Mouse (Mus musculus): ENCODE results near the gene Nol12.
A peak's percentile ranks its signal among the peaks of the same experiment; 100 is the strongest.

The Nol12 gene

GRCm38 (mm10) chr15:78916052-78916826, 18.5 kb upstream of the Nol12 start:
- DNase-seq (ENCODE audit: low read depth, low spot score) = peak; percentile 80

GRCm38 (mm10) chr15:78918126-78918525, 16.6 kb upstream of the Nol12 start:
- DNase-seq (ENCODE audit: low read depth, low spot score) = no peak

DNA sequence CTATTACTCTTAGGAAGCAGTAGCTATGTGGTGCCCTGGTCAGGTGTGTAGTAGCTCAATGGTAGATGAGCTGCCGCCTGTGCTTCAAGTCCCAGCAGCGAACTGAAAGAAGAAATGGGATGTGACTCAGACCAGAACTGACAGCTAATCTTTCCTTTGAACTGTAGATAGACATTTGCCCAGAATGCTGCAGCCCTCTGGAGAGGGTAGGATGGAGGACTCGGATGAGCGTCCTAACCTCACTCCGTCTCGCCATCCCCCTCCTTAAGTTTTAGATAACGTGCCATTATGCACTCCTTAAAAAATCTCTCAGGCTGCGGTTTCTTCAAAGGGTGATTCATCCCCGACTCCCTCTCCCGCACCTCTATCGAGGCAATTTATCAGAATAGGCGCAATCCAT, 14.8 kb upstream of the Nol12 start:
- DNase-seq (ENCODE audit: low read depth, low spot score) = no peak

DNA sequence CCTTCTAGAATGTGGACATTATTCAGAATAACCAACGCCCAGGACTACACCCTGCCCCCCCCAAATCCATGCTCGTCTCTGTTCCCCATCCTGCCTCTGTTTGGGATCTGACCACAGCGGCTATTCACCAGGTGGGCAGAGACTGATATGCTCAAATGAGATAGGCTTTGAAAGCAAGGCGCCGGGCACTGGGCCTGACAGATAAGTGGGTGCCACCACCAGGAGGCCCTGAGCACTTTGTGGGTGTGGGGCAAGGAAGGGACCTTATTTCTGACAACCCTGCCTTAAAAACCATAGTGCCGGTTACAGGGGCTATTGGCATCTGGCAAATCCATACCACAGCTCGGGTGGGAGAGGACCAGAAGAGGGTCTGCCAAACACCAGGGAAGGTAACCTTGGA, 12.0 kb upstream of the Nol12 start:
- no peak for DNase-seq (ENCODE audit: low read depth, low spot score)

DNA sequence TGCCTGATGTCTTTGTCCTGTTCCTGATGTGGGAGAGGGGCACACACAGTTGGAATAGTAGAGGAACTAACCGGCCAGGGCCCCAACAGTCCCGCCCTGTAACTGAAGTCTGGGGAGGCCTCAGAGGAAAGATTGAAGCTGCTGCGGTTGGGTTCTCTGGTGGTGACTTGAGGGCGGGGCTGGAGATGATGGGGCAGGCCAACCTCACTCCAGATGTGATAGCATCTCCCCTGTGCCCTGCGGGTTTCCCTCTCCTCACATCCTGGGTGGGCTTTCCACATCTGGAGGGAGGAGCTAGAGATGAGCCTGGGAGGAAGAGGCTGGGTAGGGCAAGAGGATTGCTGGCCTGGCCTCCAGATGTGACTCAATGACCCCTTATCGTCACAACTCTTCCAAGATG, 11.1 kb upstream of the Nol12 start:
- DNase-seq (ENCODE audit: low read depth, low spot score) = no peak

DNA sequence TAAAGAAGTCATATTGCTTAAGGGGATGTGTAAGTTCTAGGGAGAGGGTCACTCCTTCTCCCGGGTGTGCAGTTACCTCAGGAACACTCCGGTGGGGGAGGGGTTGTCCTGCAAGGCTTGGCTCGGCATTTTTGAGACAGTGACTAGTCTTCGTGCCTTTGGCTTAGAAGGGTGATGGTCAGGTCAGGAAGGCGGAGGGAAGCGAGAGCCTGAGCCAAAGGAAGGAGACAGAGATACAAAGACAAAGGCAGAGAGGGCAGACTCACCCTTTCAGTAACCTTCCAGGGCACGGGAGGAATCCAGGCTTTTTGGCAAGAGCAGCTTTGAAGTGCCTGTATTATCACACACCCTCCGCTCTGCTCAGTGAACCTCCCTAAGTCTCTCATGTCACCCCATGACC, 9.6 kb upstream of the Nol12 start:
- DNase-seq (ENCODE audit: low read depth, low spot score) = no peak

GRCm38 (mm10) chr15:78926021-78926919, 8.5 kb upstream of the Nol12 start, which contains the start of gene Lgals1:
Gene Lgals1 (plus strand): TSS chr15:78926725.
- peak; percentile 79 for DNase-seq (ENCODE audit: low read depth, low spot score)

- peak; percentile 35 for DNase-seq (ENCODE audit: low read depth, low spot score)
Observed at GRCm38 (mm10) chr15:78927021-78927787, 7.5 kb upstream of the Nol12 start.

GRCm38 (mm10) chr15:78927788-78928457, 6.8 kb upstream of the Nol12 start:
- DNase-seq (ENCODE audit: low read depth, low spot score) = peak; percentile 86

- DNase-seq (ENCODE audit: low read depth, low spot score) = no peak
Observed at GRCm38 (mm10) chr15:78928539-78928938, 6.2 kb upstream of the Nol12 start.

DNA sequence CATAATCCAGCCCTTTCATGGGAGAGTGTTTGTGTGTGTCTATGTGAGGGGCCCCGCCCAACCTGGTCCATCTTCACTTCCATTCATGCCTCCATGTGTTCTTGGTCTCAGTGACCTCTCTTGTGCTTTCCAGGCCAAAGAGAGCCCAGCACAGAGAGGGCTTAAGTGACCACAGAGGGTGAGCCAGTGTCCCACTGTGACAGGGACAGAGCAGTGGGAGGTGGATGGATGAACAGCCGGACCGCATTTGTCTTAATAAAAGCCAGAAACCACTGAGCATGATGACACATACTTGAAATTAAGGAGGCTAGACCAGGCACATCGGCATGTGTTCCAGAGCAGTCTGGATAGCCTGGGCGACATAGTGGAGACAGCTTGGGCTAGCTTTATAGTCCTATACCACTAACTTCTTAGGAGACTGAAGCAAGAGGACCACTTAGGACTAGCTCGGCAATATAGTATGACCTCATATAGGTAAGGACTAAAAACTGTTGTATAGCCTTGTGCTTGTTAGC, 4.5 kb upstream of the Nol12 start:
- DNase-seq (ENCODE audit: low read depth, low spot score) = no peak

DNA sequence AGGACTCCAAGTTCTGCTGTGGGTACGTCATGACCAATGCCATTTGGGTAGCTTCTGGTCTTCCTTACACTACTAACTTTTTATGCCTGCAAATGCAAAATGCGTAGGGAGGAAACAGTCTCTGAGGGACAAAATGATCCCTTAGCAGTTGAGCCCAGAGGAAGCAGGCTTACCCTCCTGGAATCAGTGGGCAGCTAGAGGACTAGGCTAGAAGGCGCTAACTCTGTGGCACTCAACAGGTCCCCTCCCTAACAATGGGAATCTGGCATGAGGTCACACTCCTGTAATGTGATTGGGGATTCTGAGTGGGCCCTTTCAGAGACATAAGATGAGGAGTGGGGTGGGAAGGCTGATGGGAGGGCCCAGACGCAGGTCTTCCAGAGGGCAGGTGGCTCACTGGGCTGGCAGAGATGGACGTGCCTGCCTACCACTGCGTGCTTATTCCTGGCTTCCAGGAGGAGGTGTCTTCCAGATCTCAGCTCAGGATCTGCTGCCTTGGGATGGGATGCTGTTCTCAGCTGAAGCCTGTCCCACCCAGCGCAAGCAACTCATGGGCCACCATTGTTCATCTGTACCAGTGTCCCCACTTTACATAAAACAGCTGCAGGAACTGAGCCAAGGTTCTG, 3.8 kb upstream of the Nol12 start:
- DNase-seq (ENCODE audit: low read depth, low spot score) = no peak

GRCm38 (mm10) chr15:78931577-78931976, 3.2 kb upstream of the Nol12 start:
- DNase-seq (ENCODE audit: low read depth, low spot score) = peak; percentile 79

DNA sequence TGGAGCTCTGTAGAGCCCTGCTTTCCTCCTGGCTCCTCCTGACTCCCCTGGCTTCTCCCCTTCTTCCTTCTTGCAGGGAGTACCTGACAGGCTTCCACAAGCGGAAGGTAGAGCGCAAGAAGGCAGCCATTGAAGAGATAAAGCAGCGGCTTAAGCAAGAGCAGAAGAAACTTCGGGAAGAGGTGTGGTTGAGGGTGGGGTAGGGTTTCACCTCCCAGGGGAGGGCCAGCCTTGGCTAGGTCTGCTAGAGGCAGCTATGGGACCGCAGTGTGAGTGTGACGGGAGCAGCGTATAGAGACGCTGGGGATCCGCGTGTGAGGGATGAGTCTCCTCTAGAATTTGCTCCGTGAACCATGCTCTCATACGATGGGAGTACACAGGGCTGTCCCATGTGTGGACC, 1.7 kb downstream of the Nol12 start:
- no peak for DNase-seq (ENCODE audit: low read depth, low spot score)

DNA sequence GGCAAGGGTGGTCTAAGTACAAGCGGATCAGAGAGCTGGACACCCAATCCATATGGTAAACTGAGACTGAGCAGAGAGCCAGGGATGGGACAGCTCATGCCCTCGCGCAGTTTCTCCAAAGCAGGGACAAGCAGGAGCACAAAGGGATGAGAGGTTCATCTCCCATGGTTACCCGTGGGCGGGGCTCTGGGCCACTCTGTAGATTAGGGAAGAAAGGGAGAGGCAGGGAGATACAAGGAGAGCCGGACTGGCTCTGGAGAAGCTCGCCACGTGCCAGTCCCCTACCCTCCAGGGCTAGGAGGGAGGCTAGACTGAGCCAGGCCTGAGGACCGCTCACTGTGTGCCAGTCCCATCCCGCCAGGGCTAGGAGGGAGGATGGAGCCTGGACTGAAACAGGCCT, 2.6 kb downstream of the Nol12 start:
- no peak for DNase-seq (ENCODE audit: low read depth, low spot score)

DNA sequence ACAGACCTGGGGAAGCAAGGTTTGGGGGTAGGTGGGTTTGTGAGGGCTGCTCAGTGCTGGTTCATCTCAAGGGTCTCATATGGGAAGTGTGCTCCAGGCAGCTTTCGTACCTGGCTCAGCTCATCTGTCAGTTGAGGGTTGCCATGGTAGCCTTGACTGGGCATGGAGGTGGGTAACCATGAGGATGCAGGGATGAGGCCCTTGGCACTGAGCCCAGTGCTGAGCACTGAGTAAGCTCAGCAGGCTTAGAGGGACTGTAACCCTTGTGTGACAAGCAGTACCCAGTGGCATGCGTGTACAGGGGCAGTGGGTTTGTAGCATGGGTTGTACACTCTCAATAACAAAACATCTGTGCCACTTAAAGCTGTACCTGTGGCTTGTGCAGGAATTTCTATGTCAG, 3.2 kb downstream of the Nol12 start:
- DNase-seq (ENCODE audit: low read depth, low spot score) = peak; percentile 50

- no peak for DNase-seq (ENCODE audit: low read depth, low spot score)
Observed at GRCm38 (mm10) chr15:78940325-78940724, 5.6 kb downstream of the Nol12 start.

- DNase-seq (ENCODE audit: low read depth, low spot score) = peak; percentile 80
Observed at GRCm38 (mm10) chr15:78942663-78943062, 7.9 kb downstream of the Nol12 start.

DNA sequence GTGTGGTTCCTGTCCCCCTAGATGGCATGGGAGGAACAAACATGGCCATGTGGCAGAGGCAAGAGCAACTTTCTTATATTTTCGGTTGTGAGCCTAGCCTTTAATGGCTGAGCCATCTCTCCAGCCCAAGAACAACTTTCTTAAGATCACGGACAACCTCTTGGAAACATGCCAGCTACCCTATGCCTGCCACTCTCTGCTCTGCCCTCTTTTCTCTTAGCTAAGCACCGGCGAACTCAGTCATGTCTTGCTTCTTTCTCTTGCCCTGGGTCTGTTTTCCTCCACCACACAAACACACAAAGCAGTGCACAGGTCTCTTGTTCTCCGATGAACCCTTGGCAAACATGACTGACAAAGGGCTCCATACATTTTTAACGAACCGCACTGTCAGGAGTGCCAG, 11.5 kb downstream of the Nol12 start:
- no peak for DNase-seq (ENCODE audit: low read depth, low spot score)

DNA sequence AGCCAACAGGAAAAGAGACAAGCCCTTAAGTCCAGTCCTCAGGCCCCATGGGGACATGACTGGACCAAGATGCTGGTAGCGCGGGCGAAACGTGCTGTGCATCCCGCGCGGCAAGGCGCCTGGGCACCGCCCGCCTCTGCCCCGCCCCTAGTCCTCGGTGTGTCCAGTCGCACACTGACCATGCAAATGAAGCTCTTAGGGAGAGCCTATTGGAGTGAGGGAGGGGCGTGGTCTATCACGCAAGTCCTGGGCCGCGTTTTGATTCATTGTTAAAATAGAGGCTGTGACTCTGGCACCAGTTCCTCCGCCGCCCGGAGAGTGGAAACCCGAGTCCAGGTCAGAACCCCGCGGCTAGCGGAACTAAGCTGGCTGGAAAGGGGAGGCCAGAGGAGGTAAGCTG, 12.9 kb downstream of the Nol12 start, which contains the start of gene Triobp:
Triobp (plus strand) TSS at position 68 of the 400 bp plus-strand sequence.
- peak; percentile 97 for DNase-seq (ENCODE audit: low read depth, low spot score)

Measured in brain, adult 2 months (tissue).